Mouse (Mus musculus): Measurements from ENCODE around the gene Hspb2. TPM values are rescaled to one million over a fixed set of nuclear protein-coding genes. Genes with fewer than 3 reads are reported as not detected.

Gene Hspb2
- polyA plus RNA-seq, 1 experiment = not detected

DNA sequence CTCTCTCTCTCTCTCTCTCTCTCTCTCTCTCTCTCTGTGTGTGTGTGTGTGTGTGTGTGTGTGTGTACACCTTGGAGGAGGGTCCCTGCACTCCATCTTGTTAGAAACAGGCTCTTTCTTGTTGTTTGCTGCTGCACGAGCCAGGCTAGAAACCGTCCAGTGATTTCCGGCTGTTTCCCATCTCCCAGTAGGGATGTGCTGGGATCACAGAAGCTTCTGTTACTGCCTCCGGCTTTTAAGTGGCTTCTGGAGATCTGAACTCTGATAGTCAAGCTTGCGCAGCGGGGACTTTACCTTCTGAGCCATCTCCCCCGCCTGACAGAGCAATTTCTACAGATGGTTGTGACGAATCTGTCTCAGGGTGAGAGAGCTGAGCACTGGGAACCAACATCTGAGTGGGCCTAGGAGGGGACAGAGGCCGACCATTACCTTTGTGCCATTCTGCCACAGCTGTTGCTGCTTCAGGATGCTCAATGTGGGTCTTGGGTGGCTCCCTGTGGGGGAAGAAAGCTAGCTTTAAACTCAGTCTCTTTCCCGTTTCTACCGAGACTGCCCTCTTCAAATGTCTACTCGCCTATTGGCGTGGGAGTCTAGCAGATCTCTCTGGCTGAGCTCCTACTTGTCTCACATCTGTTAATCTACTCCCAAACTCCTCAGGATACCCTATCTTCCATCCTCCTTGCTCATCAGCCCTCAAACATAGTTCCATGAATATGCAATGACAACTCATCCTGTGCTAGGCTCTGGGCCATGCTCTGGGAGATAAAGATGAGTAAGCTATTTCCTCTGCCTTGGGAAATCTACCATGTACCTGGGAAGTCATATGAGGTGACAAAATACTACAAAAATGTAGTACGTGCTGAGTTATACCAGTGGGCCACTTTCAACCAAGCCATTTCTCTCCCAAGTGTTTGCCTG lies 11.0 kb downstream of the Hspb2 start:
- peaks cover 5% of the 10 kb centered on the region for H3K4me1 ChIP-seq (ENCODE audit: control insufficient read depth, insufficient read depth, low read length)
- 88% methylated on average over 14 of the region's 14 CpGs for WGBS
- no peak overlapping the region for H3K4me3 ChIP-seq (ENCODE audit: insufficient read depth, low read depth, low read length)
- TF ChIP-seq POLR2A (IDR thresholded peaks at IDR 0.05; ENCODE audit: insufficient read depth, low read depth, low read length) (no peak), CTCF (IDR thresholded peaks at IDR 0.05; ENCODE audit: insufficient read depth, low read depth, low read length) (no peak)
- H3K27ac ChIP-seq (ENCODE audit: insufficient read depth, low read depth, low read length) = no peak overlapping the region

DNA sequence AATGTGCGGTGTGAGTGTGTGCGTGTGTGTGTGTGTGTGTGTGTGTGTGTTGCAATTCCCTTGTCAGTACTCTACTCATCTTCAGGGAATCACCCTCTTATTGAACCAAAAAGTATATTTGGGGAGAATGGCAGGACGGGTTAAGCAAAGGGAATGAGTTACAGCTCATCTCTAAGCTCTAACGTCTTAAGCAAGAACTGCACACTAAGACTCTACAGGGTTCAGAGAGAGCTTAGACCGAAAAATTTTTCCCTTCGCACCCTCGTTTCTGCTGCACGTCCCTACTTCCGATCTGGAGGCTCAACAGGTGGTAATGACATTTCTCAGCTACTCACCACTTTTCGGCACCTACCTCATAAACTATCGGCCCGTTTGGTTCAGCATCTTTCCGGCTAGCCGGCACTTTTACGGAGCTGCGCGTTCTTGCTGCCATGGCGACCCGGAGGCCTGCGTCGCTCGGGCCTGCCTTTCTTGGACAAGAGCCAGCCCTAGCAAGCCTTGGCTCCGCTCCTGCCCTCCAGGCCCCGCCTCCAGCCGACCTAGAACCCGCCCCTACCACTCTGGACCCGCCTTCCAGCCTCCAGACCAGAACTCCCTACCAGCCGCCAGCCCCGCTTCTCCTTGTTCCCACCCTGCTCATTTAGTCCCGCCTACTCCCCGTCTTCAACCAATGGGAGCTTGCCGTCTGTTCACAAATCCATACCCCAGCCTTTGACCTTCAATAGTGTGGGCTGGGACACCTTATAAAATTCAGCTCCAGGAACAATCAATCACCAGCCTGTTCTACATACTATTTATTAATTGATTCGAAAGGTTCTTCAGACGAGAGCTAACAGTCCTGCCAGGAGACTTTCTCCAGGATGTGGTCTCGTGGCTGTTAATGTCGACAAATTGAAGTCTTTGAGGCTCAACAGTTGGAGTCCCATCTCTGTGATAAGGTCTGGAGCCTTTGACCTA lies 13.0 kb downstream of the Hspb2 start, which contains the start of gene Dixdc1:
Gene Dixdc1, minus strand, starts transcription at position 604 of the 957 bp plus-strand sequence.
- no peak within 1 kb of the TSS for H3K27ac ChIP-seq (ENCODE audit: insufficient read depth, low read depth, low read length)

DNA sequence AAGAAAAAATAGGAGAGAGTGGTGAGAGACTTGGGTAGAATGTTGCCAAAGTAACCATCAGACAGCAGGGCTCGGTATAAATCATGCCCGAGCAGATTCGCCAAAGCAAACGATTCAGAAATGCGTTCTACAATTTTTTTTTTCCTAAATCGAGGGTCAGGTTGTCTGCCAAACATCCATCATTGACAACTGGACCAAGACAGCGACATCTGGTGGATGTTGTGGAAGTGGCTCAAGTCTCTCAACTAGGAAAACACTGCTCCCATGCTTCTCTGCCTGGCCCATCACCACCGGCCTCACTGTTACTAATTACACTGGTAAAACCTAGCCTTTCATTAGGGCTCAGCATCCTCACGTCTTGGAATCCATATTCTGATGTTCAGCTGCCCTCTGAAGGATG lies 17.2 kb downstream of the Hspb2 start:
- H3K4me1 ChIP-seq (ENCODE audit: control insufficient read depth, insufficient read depth, low read length) = peaks cover 4% of the 10 kb centered on the region; the same call in 1 of the 2 replicates
- no peak overlapping the region for H3K4me3 ChIP-seq (ENCODE audit: insufficient read depth, low read depth, low read length)
- H3K27ac ChIP-seq (ENCODE audit: insufficient read depth, low read depth, low read length) = no peak overlapping the region
- TF ChIP-seq POLR2A (IDR thresholded peaks at IDR 0.05; ENCODE audit: insufficient read depth, low read depth, low read length) (no peak), CTCF (IDR thresholded peaks at IDR 0.05; ENCODE audit: insufficient read depth, low read depth, low read length) (peak; percentile 41; the same call in 1 of the 2 replicates)
- WGBS = 5% methylated on average over 9 of the region's 9 CpGs

More for the DNA sequence above, 13.0 kb downstream of the Hspb2 start, which contains the start of gene Dixdc1:
- 9% methylated on average over 36 of the region's 36 CpGs for WGBS
- TF ChIP-seq POLR2A (IDR thresholded peaks at IDR 0.05; ENCODE audit: insufficient read depth, low read depth, low read length) = no peak
- no peak for TF ChIP-seq CTCF (IDR thresholded peaks at IDR 0.05; ENCODE audit: insufficient read depth, low read depth, low read length)
- H3K4me1 ChIP-seq (ENCODE audit: control insufficient read depth, insufficient read depth, low read length) = peaks cover 4% of the 10 kb centered on the region; the same call in 1 of the 2 replicates
- H3K4me3 ChIP-seq (ENCODE audit: insufficient read depth, low read depth, low read length) = peak within 1 kb of the TSS; percentile 49

DNA sequence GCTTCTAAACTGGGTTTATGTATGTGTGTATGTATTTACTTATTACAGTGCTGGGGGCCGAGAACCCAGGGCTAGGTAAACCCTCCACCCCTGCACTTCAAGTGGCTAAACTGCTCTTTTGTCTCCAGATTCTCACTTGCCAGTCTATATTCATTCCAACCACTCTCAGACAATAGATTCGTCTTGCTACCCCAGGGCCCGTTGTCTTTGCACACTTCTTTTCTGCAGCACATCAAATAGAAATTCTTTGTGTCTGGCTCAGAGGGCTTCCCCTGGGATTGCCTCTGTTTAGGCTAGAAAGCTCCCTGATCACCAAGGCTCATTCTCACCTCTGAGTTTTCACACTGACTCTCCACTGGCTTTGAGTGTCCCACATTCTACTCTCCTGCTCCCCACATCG lies 19.6 kb downstream of the Hspb2 start:
- Histone ChIP-seq H3K4me1 (ENCODE audit: control insufficient read depth, insufficient read depth, low read length) (peaks cover 9% of the 10 kb centered on the region; the same call in 1 of the 2 replicates), H3K27ac (ENCODE audit: insufficient read depth, low read depth, low read length) (no peak overlapping the region), H3K4me3 (ENCODE audit: insufficient read depth, low read depth, low read length) (no peak overlapping the region)
- 56% methylated on average over 4 of the region's 4 CpGs for WGBS
- TF ChIP-seq POLR2A (IDR thresholded peaks at IDR 0.05; ENCODE audit: insufficient read depth, low read depth, low read length) = no peak
- no peak for TF ChIP-seq CTCF (IDR thresholded peaks at IDR 0.05; ENCODE audit: insufficient read depth, low read depth, low read length)

DNA sequence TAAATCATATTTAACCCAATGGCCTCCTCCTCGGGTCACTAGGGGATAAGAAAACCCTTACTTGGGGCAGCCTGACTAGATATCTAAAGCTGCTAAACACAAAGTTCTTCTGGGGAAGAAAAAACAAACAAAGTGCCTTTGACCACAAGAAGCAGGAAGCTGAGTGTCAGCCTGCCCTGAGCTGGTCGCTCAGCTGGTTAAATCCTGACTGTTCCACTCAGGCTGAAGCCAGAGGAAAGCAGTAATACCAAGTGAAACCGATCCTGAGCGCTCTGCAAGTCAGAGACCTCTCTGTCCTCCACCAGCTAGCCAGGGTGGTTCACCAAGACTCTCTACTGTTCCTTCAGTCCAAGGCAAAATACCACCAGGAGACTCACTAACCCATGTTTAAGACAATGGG lies 22.6 kb downstream of the Hspb2 start:
- no peak overlapping the region for H3K27ac ChIP-seq (ENCODE audit: insufficient read depth, low read depth, low read length)
- 76% methylated on average over 4 of the region's 4 CpGs for WGBS
- no peak overlapping the region for H3K4me3 ChIP-seq (ENCODE audit: insufficient read depth, low read depth, low read length)
- peaks cover 21% of the 10 kb centered on the region for H3K4me1 ChIP-seq (ENCODE audit: control insufficient read depth, insufficient read depth, low read length)
- TF ChIP-seq POLR2A (IDR thresholded peaks at IDR 0.05; ENCODE audit: insufficient read depth, low read depth, low read length) (no peak), CTCF (IDR thresholded peaks at IDR 0.05; ENCODE audit: insufficient read depth, low read depth, low read length) (no peak)

DNA sequence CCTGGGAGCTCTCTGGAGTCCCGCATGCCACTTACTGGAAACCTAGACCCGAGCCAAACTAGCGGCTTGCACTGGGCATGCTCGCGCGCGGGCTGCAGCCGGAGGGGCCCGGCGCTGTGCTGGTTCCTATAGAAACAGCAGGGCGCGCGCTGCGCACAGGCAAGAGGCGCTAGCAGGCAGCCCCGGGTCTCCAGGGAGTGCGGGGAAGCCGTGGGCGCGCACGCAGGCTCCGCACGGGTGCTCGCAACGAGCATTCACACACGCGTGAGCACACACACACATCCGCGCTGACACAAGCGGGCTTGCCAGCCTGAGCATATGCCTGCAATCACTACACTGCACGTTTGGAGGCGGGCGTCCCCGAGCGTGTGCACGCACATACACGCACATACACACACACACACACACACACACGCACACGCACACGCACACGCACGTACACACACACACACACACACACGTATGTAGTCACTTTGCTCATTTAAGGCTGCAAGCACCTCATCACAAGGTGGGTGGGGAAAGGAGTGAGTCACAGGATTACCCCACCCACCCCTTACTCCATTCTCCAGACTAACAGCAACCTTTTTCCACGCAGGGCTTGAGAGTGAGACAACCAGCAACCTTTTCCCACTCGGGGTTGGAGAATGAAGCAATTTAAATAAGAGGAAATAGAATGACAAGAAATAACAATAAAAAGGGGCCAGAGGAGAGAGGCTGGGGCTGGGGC lies 24.1 kb downstream of the Hspb2 start:
- H3K4me3 ChIP-seq (ENCODE audit: insufficient read depth, low read depth, low read length) = peak overlapping the region; percentile 81
- H3K27ac ChIP-seq (ENCODE audit: insufficient read depth, low read depth, low read length) = peak overlapping the region; percentile 65
- no peak for TF ChIP-seq CTCF (IDR thresholded peaks at IDR 0.05; ENCODE audit: insufficient read depth, low read depth, low read length)
- TF ChIP-seq POLR2A (IDR thresholded peaks at IDR 0.05; ENCODE audit: insufficient read depth, low read depth, low read length) = peak; percentile 37; the same call in 1 of the 2 replicates
- H3K4me1 ChIP-seq (ENCODE audit: control insufficient read depth, insufficient read depth, low read length) = peaks cover 29% of the 10 kb centered on the region
- WGBS = under 1% methylated on average over 45 of the region's 45 CpGs

DNA sequence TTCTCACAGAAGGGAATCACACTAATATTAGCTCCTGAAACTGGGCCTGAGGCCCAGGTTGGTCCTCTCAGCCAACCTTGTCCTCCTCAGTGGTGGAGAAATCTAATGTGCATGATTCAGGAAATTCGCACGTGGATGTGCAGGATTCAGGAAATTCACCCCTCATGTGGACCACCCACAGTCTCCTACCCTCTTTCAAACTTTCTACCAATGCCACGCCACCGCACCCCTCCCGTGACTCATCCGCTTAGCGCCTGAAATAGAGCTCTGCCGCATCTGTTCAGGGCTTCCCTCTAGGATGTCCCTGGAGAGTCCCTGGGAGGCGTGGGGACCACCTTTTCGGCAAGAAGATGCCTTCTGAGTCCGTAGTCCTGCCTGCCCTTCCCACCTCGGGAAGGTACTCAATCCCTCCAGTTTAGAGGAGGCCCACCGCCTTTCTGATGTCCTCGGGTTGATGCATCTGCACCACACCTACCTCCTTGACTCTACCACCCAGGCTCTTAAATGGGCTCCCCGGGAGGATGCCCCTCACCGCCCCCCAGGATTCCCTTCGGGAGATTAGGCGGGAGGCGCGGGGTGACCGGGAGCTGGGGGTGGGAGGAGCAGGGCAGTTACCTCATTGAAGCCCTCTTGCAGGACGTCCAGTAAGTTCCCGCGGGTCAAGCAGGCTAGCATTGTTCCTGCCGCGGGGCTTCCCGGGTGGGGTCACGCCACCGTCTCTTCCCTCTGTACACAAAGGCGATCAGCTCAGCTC lies 24.8 kb downstream of the Hspb2 start:
- 6% methylated on average over 30 of the region's 30 CpGs for WGBS
- Histone ChIP-seq H3K27ac (ENCODE audit: insufficient read depth, low read depth, low read length) (no peak overlapping the region), H3K4me1 (ENCODE audit: control insufficient read depth, insufficient read depth, low read length) (peaks cover 34% of the 10 kb centered on the region), H3K4me3 (ENCODE audit: insufficient read depth, low read depth, low read length) (peak overlapping the region; percentile 81)
- TF ChIP-seq CTCF (IDR thresholded peaks at IDR 0.05; ENCODE audit: insufficient read depth, low read depth, low read length) (no peak), POLR2A (IDR thresholded peaks at IDR 0.05; ENCODE audit: insufficient read depth, low read depth, low read length) (no peak)

All from olfactory bulb, adult 2 months (tissue).